Mouse (Mus musculus) B cell, adult 2 months (primary cell): ENCODE results near the gene Sult3a2.
"Not testable (repeated sequence)": the region's sequence is repeated elsewhere in the genome, so short reads cannot be mapped to it uniquely, and the experiment has no call there.

ENCODE experiments used
- DNase-seq, 2 experiments: peaks; one replicate each; pipeline ENCODE4 v3.0.0; 2022

Gene Sult3a2

DNA sequence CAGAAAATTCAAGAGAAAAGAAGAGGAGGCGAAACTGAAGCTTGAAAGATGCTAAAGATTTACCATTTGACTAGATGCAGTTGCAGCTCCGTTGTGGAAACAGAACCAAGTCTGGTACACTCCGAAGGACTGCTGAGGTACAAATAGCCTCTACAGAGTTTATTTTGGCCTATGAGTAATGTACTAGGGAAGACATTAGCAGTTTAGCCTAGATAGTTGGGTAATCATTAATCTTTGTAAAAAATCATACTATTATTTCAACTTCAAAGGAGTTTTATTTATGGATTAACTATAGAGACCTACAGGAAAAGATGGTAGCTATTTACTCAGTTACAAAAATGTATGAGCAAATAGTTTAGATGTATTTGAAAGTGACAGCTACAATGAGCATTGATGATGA, at the start of gene Sult3a2:
TSS of gene Sult3a2 (minus strand) at position 101 of the 400 bp plus-strand sequence.
- DNase-seq = no peak

DNA sequence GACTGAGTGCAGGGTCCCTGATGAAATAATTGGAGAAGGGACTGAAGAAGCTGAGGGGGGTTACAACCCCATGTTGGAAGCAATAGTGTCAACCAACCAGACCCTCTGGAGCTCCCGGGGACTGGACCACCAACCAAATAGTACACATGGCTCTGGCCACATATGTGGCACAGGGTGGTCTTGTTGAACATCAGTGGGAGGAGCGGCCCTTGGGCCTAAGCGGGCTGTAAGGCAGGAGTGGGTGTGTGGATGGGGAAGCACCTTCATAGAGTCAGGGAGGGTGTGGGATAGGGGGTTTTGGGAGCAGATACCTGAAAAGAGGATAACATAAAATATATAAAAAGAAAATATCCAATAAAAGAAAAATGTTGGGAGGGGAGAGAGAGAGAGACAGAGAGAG, 34.4 kb upstream of the Sult3a2 start:
- DNase-seq = no peak

GRCm38 (mm10) chr10:33816923-33817322, 30.4 kb upstream of the Sult3a2 start:
- no peak for DNase-seq

DNA sequence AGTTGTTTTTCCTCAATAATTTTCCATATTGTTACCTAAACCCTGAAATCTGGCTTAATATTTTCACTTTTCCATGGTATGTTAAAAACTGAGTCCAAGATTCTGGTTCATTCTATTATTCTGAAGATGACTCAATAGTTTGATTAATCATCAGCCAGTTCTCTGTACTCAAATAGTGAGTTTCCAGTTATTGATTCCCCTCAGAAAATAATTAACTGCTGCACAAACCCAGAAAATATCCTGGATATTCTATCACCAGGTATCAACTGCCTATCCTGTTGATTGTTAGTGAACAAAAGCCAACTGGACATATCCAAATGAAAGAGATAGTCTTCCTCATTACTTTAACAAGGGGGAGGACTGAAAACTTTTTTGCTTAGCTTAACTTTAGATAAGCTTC, 27.8 kb upstream of the Sult3a2 start:
- no peak for DNase-seq

DNA sequence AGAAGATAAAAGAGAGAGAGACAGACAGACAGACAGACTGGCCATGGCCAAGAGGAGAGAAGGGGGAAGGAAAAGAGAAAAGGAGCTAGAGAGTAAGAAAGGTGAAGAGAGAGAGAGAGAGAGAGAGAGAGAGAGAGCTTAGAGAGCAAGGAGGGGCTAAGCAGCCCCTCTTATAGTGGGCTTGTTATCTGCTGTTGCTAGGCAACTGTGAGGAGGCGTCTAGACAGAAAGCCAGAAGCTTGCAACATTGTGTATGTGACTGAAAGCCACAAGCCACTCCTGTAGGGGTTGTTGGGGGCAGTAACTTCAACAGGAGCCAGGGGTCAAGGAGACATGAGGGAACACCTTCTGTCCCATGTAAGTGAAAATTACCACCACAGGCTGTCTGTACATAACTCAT, 25.3 kb upstream of the Sult3a2 start:
- DNase-seq = no peak

DNA sequence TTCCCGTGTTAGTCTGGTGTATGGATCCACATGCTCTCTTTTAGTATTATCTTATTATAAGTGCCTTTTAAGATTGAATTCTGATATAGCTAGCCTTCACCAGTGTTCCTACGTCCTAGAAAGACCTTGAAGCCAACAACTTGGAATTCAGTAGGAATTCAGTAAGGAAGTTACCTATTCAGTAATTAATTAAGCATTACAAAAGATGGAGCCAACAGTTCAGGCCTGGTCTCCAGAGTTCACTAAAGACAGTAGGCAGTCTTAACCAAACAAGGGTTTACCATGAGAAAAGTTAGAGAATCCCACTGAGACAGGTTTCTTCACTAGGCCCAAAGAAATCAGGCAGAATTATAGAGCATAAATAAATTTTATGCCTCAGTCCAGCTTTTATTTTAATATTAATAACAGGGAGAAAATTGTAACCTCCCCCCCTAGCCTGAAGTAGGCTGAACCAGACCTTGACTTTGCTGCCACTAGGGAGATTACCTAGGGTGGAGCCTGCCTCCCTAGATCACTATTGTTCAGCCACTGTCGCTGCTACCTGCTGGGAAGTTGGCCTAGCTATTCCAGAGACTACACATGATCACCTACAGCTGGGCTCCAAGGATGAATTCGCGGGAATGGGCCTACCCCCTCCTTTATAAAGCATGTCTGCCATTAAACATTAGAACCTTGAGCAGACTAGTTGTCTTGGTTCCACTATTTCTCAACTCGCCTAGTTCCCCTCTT, 10.9 kb upstream of the Sult3a2 start:
- DNase-seq = not testable (repeated sequence)

- DNase-seq = not testable (repeated sequence)
Observed at GRCm38 (mm10) chr10:33796269-33796915, 9.9 kb upstream of the Sult3a2 start.

GRCm38 (mm10) chr10:33792166-33792565, 5.7 kb upstream of the Sult3a2 start:
- not testable (repeated sequence) for DNase-seq

GRCm38 (mm10) chr10:33787541-33787940, 1.0 kb upstream of the Sult3a2 start:
- DNase-seq = no peak

GRCm38 (mm10) chr10:33735251-33735650, 51.3 kb downstream of the Sult3a2 start:
- DNase-seq = not testable (repeated sequence)

- no peak for DNase-seq
Observed at GRCm38 (mm10) chr10:33733241-33733640, 53.3 kb downstream of the Sult3a2 start.

- DNase-seq = no peak
Observed at GRCm38 (mm10) chr10:33732409-33733185, 53.9 kb downstream of the Sult3a2 start.

- no peak for DNase-seq
Observed at GRCm38 (mm10) chr10:33723764-33724163, 62.7 kb downstream of the Sult3a2 start.

GRCm38 (mm10) chr10:33721827-33722438, 64.6 kb downstream of the Sult3a2 start:
- no peak for DNase-seq
